Mouse (Mus musculus) left cerebral cortex, adult 2 months (tissue): ENCODE measurements at regions not wholly inside any gene's neighbourhood (a gene's known extent, or its start where the extent isn't known, plus 50 kb on each side); places are given as distances from the start of the nearest gene placed in this dataset.

ENCODE experiments used
- DNase-seq, 2 experiments: peaks; one replicate each; pipeline ENCODE4 v3.0.0; 2021 to 2022; ENCODE audit warnings: low spot score in 2 of 2, mixed read lengths in 1 of 2; ENCODE audit errors: extremely low spot score in 1 of 2
- H3K27ac ChIP-seq: fragments of 200-600 bp; 2 replicates; pipeline ENCODE4 v1.8.1; 2022
- H3K4me3 ChIP-seq: fragments of 200-600 bp; 2 replicates; pipeline ENCODE4 v1.8.1; 2022
- CTCF ChIP-seq: fragments of 200-600 bp; IDR thresholded peaks from 2 replicates; pipeline ENCODE4 v1.8.1; 2022; ENCODE audit warnings: antibody characterized with exemption, mild to moderate bottlenecking, moderate library complexity
- intact Hi-C: fragments of 180-260 bp; cut with DNase I; formaldehyde crosslinking; loops from one replicate; pipeline ENCODE4 v1.15.1; 2025

- Histone ChIP-seq H3K27ac (no peak overlapping the region), H3K4me3 (no peak overlapping the region)
- no peak for DNase-seq
- intact Hi-C loops, result no loop called here
- TF ChIP-seq CTCF, result no peak
Observed at GRCm38 (mm10) chr1:193928607-193929006, 558.5 kb upstream of the Camk1g start.

GRCm38 (mm10) chr1:193922756-193923155 lies 552.7 kb upstream of the Camk1g start:
- TF ChIP-seq CTCF, result no peak
- Histone ChIP-seq H3K27ac (no peak overlapping the region), H3K4me3 (no peak overlapping the region)
- DNase-seq, result no peak
- intact Hi-C loops, result no loop called here

- TF ChIP-seq CTCF, result no peak
- Histone ChIP-seq H3K4me3 (no peak overlapping the region), H3K27ac (no peak overlapping the region)
- DNase-seq, result no peak
- intact Hi-C loops, result no loop called here
Observed at GRCm38 (mm10) chr1:193919243-193919642, 549.1 kb upstream of the Camk1g start.

DNA sequence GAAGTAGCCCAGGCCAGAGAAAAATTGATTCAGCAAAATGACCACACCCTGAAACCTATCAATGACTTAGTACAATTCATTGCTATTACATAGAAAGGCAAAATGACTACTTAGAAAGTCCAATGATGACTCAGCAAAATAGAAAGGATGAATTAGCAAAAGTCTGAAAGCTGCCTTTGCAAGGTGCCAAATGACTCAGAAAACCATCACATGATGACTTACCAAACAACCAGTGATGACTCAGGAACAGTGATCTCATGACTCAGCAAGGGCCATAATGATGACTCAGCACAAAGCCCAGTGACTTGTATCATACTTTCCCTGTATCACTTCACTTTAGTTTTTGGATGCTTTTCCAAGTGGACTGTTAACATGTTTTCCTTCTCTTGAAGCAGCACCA lies 535.6 kb upstream of the Camk1g start:
- H3K27ac ChIP-seq, result no peak overlapping the region
- H3K4me3 ChIP-seq, result no peak overlapping the region
- intact Hi-C loops, result no loop called here
- DNase-seq, result no peak
- no peak for TF ChIP-seq CTCF

- Histone ChIP-seq H3K4me3 (no peak overlapping the region), H3K27ac (no peak overlapping the region)
- TF ChIP-seq CTCF, result no peak
- no peak for DNase-seq
- intact Hi-C loops, result no loop called here
Observed at GRCm38 (mm10) chr1:193894072-193894471, 524.0 kb upstream of the Camk1g start.

DNA sequence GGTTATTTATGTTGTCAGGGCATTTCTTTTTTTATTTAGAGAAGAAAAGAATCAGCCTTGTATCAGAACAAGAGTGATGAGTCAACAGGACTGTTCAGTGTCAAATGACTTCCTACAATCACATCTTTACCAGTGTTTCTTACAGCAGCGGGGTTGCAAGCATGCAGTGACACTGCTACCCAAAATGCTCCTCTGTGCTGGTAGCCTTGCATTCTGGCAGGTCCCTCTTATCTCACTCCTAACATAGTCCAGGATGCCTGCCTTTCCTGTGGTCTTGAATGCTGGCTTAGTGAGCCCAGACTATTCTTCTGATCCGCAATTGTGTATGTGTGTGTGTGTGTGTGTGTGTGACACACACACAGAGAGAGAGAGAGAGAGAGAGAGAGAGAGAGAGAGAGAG lies 506.4 kb upstream of the Camk1g start:
- no peak overlapping the region for H3K4me3 ChIP-seq
- TF ChIP-seq CTCF, result no peak
- DNase-seq, result no peak
- intact Hi-C loops, result no loop called here
- H3K27ac ChIP-seq, result no peak overlapping the region

GRCm38 (mm10) chr1:193876121-193876520 lies 506.0 kb upstream of the Camk1g start:
- H3K4me3 ChIP-seq, result no peak overlapping the region
- no peak overlapping the region for H3K27ac ChIP-seq
- TF ChIP-seq CTCF, result no peak
- intact Hi-C loops, result no loop called here
- DNase-seq, result no peak

- no peak for DNase-seq
- TF ChIP-seq CTCF, result no peak
- Histone ChIP-seq H3K4me3 (no peak overlapping the region), H3K27ac (no peak overlapping the region)
- intact Hi-C loops, result no loop called here
Observed at GRCm38 (mm10) chr1:193875287-193875686, 505.2 kb upstream of the Camk1g start.

GRCm38 (mm10) chr1:193870731-193871130 lies 500.6 kb upstream of the Camk1g start:
- DNase-seq, result no peak
- no peak for TF ChIP-seq CTCF
- Histone ChIP-seq H3K27ac (no peak overlapping the region), H3K4me3 (no peak overlapping the region)
- intact Hi-C loops, result no loop called here

DNA sequence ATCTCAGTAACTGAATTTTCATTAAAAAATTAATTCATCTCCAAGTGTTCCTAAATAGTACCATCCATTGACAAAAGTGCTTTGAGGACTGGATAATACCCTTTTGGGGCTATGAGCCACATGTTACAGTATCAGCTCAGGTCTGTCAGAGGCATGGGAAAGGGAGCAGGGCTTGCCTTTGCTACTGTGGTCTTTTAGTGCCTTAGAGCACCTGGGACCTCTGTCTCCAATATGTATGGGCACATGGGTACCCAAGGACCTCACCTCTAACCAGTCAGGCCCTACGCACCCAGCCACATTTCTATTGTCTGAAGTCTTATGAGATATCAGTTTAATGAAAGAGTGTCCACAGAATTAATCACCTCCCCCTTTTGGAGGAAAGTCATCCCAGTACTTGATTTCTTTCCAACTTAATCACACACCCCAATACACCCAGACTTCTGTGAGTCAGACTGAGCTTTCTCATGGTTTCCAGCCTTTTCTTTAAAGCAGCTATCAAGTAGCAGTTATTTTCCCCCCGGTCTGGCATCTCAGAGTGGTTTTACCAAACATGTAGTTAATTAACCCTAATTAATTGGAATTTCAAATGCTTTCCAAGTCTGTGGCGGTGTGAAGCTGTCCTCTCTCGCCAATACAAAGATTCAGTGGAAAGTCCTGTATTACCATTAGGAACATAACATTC lies 498.7 kb upstream of the Camk1g start:
- TF ChIP-seq CTCF, result no peak
- intact Hi-C loops, result no loop called here
- Histone ChIP-seq H3K27ac (no peak overlapping the region), H3K4me3 (no peak overlapping the region)
- DNase-seq, result no peak

- H3K27ac ChIP-seq, result no peak overlapping the region
- no peak for TF ChIP-seq CTCF
- DNase-seq, result no peak
- intact Hi-C loops, result no loop called here
- H3K4me3 ChIP-seq, result no peak overlapping the region
Observed at GRCm38 (mm10) chr1:193860767-193861299, 490.7 kb upstream of the Camk1g start.

- no peak for DNase-seq
- Histone ChIP-seq H3K27ac (no peak overlapping the region), H3K4me3 (no peak overlapping the region)
- intact Hi-C loops, result no loop called here
- no peak for TF ChIP-seq CTCF
Observed at GRCm38 (mm10) chr1:193860354-193860753, 490.3 kb upstream of the Camk1g start.
